Mouse (Mus musculus) brain, embryonic 14.5 days (tissue): ENCODE data around the gene Ifnar2. TPM values are rescaled to one million over a fixed set of nuclear protein-coding genes. Genes with fewer than 3 reads are reported as not detected.
"Not testable (repeated sequence)": the region's sequence is repeated elsewhere in the genome, so short reads cannot be mapped to it uniquely, and the experiment has no call there.

Source experiments
- DNase-seq: peaks from one replicate; pipeline ENCODE4 v3.0.0-alpha.2; 2011; ENCODE audit warnings: low read depth
- CTCF ChIP-seq: fragments of 200-500 bp; IDR thresholded peaks from 2 replicates; pipeline ENCODE4 v1.5.1; 2012; ENCODE audit warnings: inconsistent platforms, mild to moderate bottlenecking, moderate library complexity, borderline replicate concordance; ENCODE audit not compliant: insufficient read depth, insufficient read length; ENCODE audit errors: extremely low read depth
- POLR2A ChIP-seq: fragments of 200-500 bp; IDR thresholded peaks from 2 replicates; pipeline ENCODE4 v1.6.1; 2012; ENCODE audit warnings: mild to moderate bottlenecking, inconsistent platforms, borderline replicate concordance; ENCODE audit not compliant: poor library complexity, insufficient read depth, insufficient read length, severe bottlenecking; ENCODE audit errors: extremely low read depth
- polyA plus RNA-seq: library from polyadenylated mRNA; depleted of rRNA; stranded (reverse); fragments of >200 nt; gene quantifications from 2 replicates; pipeline ENCODE4 v1.2.3, GENCODE M21; 2012

Ifnar2 gene
- polyA plus RNA-seq, 1 experiment, result 24.1 TPM

- no peak for TF ChIP-seq CTCF
- TF ChIP-seq POLR2A, result no peak
- no peak for DNase-seq
Observed at GRCm38 (mm10) chr16:91418531-91418930, 45.9 kb downstream of the Ifnar2 start.

- TF ChIP-seq POLR2A (no peak), CTCF (no peak)
- no peak for DNase-seq
Observed at GRCm38 (mm10) chr16:91425816-91426215, 53.2 kb downstream of the Ifnar2 start.

- DNase-seq, result no peak
- TF ChIP-seq CTCF (no peak), POLR2A (no peak)
Observed at GRCm38 (mm10) chr16:91426586-91426985, 54.0 kb downstream of the Ifnar2 start.

- DNase-seq, result no peak
- no peak for TF ChIP-seq CTCF
- no peak for TF ChIP-seq POLR2A
Observed at GRCm38 (mm10) chr16:91427461-91427860, 54.9 kb downstream of the Ifnar2 start.

GRCm38 (mm10) chr16:91428259-91428865 is 55.8 kb downstream of the Ifnar2 start:
- DNase-seq, result no peak
- TF ChIP-seq CTCF, result no peak
- no peak for TF ChIP-seq POLR2A

GRCm38 (mm10) chr16:91432720-91433328 is 60.2 kb downstream of the Ifnar2 start:
- DNase-seq, result no peak
- no peak for TF ChIP-seq CTCF
- no peak for TF ChIP-seq POLR2A

- no peak for DNase-seq
- TF ChIP-seq POLR2A (no peak), CTCF (no peak)
Observed at GRCm38 (mm10) chr16:91433329-91433933, 60.8 kb downstream of the Ifnar2 start.

- DNase-seq, result no peak
- TF ChIP-seq CTCF, result no peak
- no peak for TF ChIP-seq POLR2A
Observed at GRCm38 (mm10) chr16:91434119-91434518, 61.5 kb downstream of the Ifnar2 start.

- DNase-seq, result no peak
- TF ChIP-seq POLR2A (no peak), CTCF (no peak)
Observed at GRCm38 (mm10) chr16:91438081-91438480, 65.5 kb downstream of the Ifnar2 start.

- not testable (repeated sequence) for DNase-seq
Observed at GRCm38 (mm10) chr16:91438599-91438998, 66.0 kb downstream of the Ifnar2 start.

GRCm38 (mm10) chr16:91441366-91441765 is 68.8 kb downstream of the Ifnar2 start:
- DNase-seq, result peak; percentile 36
- TF ChIP-seq POLR2A, result no peak

- TF ChIP-seq CTCF (no peak), POLR2A (no peak)
- DNase-seq, result no peak
Observed at GRCm38 (mm10) chr16:91441811-91442240, 69.2 kb downstream of the Ifnar2 start.
